Mouse (Mus musculus): ENCODE results near the gene Serpinf1. TPM values are rescaled to one million over a fixed set of nuclear protein-coding genes. Genes with fewer than 3 reads are reported as not detected.

The Serpinf1 gene
- total RNA-seq, 1 experiment, result 20.3 TPM

- TF ChIP-seq ZNF384 (IDR thresholded peaks at IDR 0.05; ENCODE audit: low read depth, low read length) (no peak), MAFK (IDR thresholded peaks at IDR 0.05; ENCODE audit: insufficient read depth, low read depth, low read length) (no peak), ZC3H11A (IDR thresholded peaks at IDR 0.05; ENCODE audit: borderline replicate concordance, low read depth, low read length) (no peak), HCFC1 (IDR thresholded peaks at IDR 0.05; ENCODE audit: borderline replicate concordance, insufficient read depth, low read length) (no peak), CHD2 (IDR thresholded peaks at IDR 0.05; ENCODE audit: low read depth, low read length) (no peak)
- DNase-seq (ENCODE audit: low read depth, low spot score), result no peak
- H3K9ac ChIP-seq (ENCODE audit: insufficient read depth, low read depth, low read length, poor library complexity, severe bottlenecking), result no peak overlapping the region
- in situ Hi-C loops (cut with MboI; ENCODE audit: low sequenced_read_pairs in 2 of 2, unreplicated experiment in 2 of 2), result no loop called here
- no peak overlapping the region for H3K4me3 ChIP-seq (ENCODE audit: insufficient read depth in 1 of 2, low read depth in 1 of 2, low read length in 2 of 2, poor library complexity in 1 of 2, severe bottlenecking in 1 of 2)
- H3K36me3 ChIP-seq (ENCODE audit: control insufficient read depth, insufficient read depth, low read length, poor library complexity, severe bottlenecking), result no peaks in the 10 kb centered on the region
- H3K9me3 ChIP-seq (ENCODE audit: control insufficient read depth, insufficient read depth, low read depth, low read length), result no peaks in the 10 kb centered on the region
- peaks cover 0 to 7% of the 10 kb centered on the region in 2 experiments; a peak in 1 of 4 replicates for H3K4me1 ChIP-seq (ENCODE audit: control insufficient read depth in 2 of 2, insufficient read depth in 2 of 2, low read length in 2 of 2, poor library complexity in 1 of 2)
- H3K27ac ChIP-seq (ENCODE audit: insufficient read depth, low read depth, low read length, poor library complexity, severe bottlenecking), result no peak overlapping the region
Observed at GRCm38 (mm10) chr11:75420810-75421374, 1.6 kb downstream of the Serpinf1 start.

- no peak for DNase-seq (ENCODE audit: low read depth, low spot score)
- Histone ChIP-seq H3K4me3 (ENCODE audit: insufficient read depth in 1 of 2, low read depth in 1 of 2, low read length in 2 of 2, poor library complexity in 1 of 2, severe bottlenecking in 1 of 2) (no peak overlapping the region), H3K4me1 (ENCODE audit: control insufficient read depth in 2 of 2, insufficient read depth in 2 of 2, low read length in 2 of 2, poor library complexity in 1 of 2) (peaks cover 0 to 7% of the 10 kb centered on the region in 2 experiments; a peak in 1 of 4 replicates), H3K36me3 (ENCODE audit: control insufficient read depth, insufficient read depth, low read length, poor library complexity, severe bottlenecking) (no peaks in the 10 kb centered on the region), H3K9me3 (ENCODE audit: control insufficient read depth, insufficient read depth, low read depth, low read length) (no peaks in the 10 kb centered on the region), H3K9ac (ENCODE audit: insufficient read depth, low read depth, low read length, poor library complexity, severe bottlenecking) (no peak overlapping the region), H3K27ac (ENCODE audit: insufficient read depth, low read depth, low read length, poor library complexity, severe bottlenecking) (no peak overlapping the region)
- in situ Hi-C loops (cut with MboI; ENCODE audit: low sequenced_read_pairs in 2 of 2, unreplicated experiment in 2 of 2), result no loop called here
- no peak for TF ChIP-seq ZC3H11A (IDR thresholded peaks at IDR 0.05; ENCODE audit: borderline replicate concordance, low read depth, low read length)
- TF ChIP-seq MAFK (IDR thresholded peaks at IDR 0.05; ENCODE audit: insufficient read depth, low read depth, low read length), result no peak
- TF ChIP-seq HCFC1 (IDR thresholded peaks at IDR 0.05; ENCODE audit: borderline replicate concordance, insufficient read depth, low read length), result no peak
- no peak for TF ChIP-seq CHD2 (IDR thresholded peaks at IDR 0.05; ENCODE audit: low read depth, low read length)
- no peak for TF ChIP-seq ZNF384 (IDR thresholded peaks at IDR 0.05; ENCODE audit: low read depth, low read length)
Observed at GRCm38 (mm10) chr11:75420037-75420436, 2.5 kb downstream of the Serpinf1 start.

- peaks cover 0 to 2% of the 10 kb centered on the region in 2 experiments; a peak in 1 of 4 replicates for H3K4me1 ChIP-seq (ENCODE audit: control insufficient read depth in 2 of 2, insufficient read depth in 2 of 2, low read length in 2 of 2, poor library complexity in 1 of 2)
- no peak overlapping the region for H3K4me3 ChIP-seq (ENCODE audit: insufficient read depth in 1 of 2, low read depth in 1 of 2, low read length in 2 of 2, poor library complexity in 1 of 2, severe bottlenecking in 1 of 2)
- DNase-seq (ENCODE audit: low read depth, low spot score), result no peak
- no peaks in the 10 kb centered on the region for H3K9me3 ChIP-seq (ENCODE audit: control insufficient read depth, insufficient read depth, low read depth, low read length)
- no peak overlapping the region for H3K27ac ChIP-seq (ENCODE audit: insufficient read depth, low read depth, low read length, poor library complexity, severe bottlenecking)
- in situ Hi-C loops (cut with MboI; ENCODE audit: low sequenced_read_pairs in 2 of 2, unreplicated experiment in 2 of 2), result no loop called here
- H3K36me3 ChIP-seq (ENCODE audit: control insufficient read depth, insufficient read depth, low read length, poor library complexity, severe bottlenecking), result no peaks in the 10 kb centered on the region
- TF ChIP-seq HCFC1 (IDR thresholded peaks at IDR 0.05; ENCODE audit: borderline replicate concordance, insufficient read depth, low read length) (no peak), ZC3H11A (IDR thresholded peaks at IDR 0.05; ENCODE audit: borderline replicate concordance, low read depth, low read length) (no peak), ZNF384 (IDR thresholded peaks at IDR 0.05; ENCODE audit: low read depth, low read length) (no peak), CHD2 (IDR thresholded peaks at IDR 0.05; ENCODE audit: low read depth, low read length) (no peak), MAFK (IDR thresholded peaks at IDR 0.05; ENCODE audit: insufficient read depth, low read depth, low read length) (no peak)
- no peak overlapping the region for H3K9ac ChIP-seq (ENCODE audit: insufficient read depth, low read depth, low read length, poor library complexity, severe bottlenecking)
Observed at GRCm38 (mm10) chr11:75415994-75416393, 6.5 kb downstream of the Serpinf1 start.

GRCm38 (mm10) chr11:75415096-75415495, 7.4 kb downstream of the Serpinf1 start:
- Histone ChIP-seq H3K27ac (ENCODE audit: insufficient read depth, low read depth, low read length, poor library complexity, severe bottlenecking) (no peak overlapping the region), H3K36me3 (ENCODE audit: control insufficient read depth, insufficient read depth, low read length, poor library complexity, severe bottlenecking) (0 out of 2 replicates have a peak, but pooled peaks cover 2% of the 10 kb centered on the region), H3K9ac (ENCODE audit: insufficient read depth, low read depth, low read length, poor library complexity, severe bottlenecking) (no peak overlapping the region), H3K4me1 (ENCODE audit: control insufficient read depth in 2 of 2, insufficient read depth in 2 of 2, low read length in 2 of 2, poor library complexity in 1 of 2) (peaks cover 0 to 2% of the 10 kb centered on the region in 2 experiments; a peak in 1 of 4 replicates), H3K4me3 (ENCODE audit: insufficient read depth in 1 of 2, low read depth in 1 of 2, low read length in 2 of 2, poor library complexity in 1 of 2, severe bottlenecking in 1 of 2) (no peak overlapping the region), H3K9me3 (ENCODE audit: control insufficient read depth, insufficient read depth, low read depth, low read length) (no peaks in the 10 kb centered on the region)
- DNase-seq (ENCODE audit: low read depth, low spot score), result no peak
- in situ Hi-C loops (cut with MboI; ENCODE audit: low sequenced_read_pairs in 2 of 2, unreplicated experiment in 2 of 2), result no loop called here
- TF ChIP-seq HCFC1 (IDR thresholded peaks at IDR 0.05; ENCODE audit: borderline replicate concordance, insufficient read depth, low read length), result no peak
- TF ChIP-seq ZNF384 (IDR thresholded peaks at IDR 0.05; ENCODE audit: low read depth, low read length), result no peak
- no peak for TF ChIP-seq MAFK (IDR thresholded peaks at IDR 0.05; ENCODE audit: insufficient read depth, low read depth, low read length)
- no peak for TF ChIP-seq ZC3H11A (IDR thresholded peaks at IDR 0.05; ENCODE audit: borderline replicate concordance, low read depth, low read length)
- no peak for TF ChIP-seq CHD2 (IDR thresholded peaks at IDR 0.05; ENCODE audit: low read depth, low read length)
